Mouse (Mus musculus): ENCODE measurements at regions not wholly inside any gene's neighbourhood (a gene's known extent, or its start where the extent isn't known, plus 50 kb on each side); places are given as distances from the start of the nearest gene placed in this dataset.

GRCm38 (mm10) chr4:88937866-88938711 is 58.1 kb upstream of the Ifne start:
- TF ChIP-seq CTCF (IDR thresholded peaks at IDR 0.05; ENCODE audit: low read depth) (peak; percentile 47), EP300 (IDR thresholded peaks at IDR 0.05; ENCODE audit: low read depth) (no peak)
